Mouse (Mus musculus) Patski (cell line): Measurements from ENCODE around the gene Lemd2. TPM values are rescaled to one million over a fixed set of nuclear protein-coding genes. Genes with fewer than 3 reads are reported as not detected.

ENCODE experiments used
- ATAC-seq: fragments of 100-300 bp; one replicate; pipeline ENCODE4 v1.8.0; 2021
- CTCF ChIA-PET: fragments of 350-600 bp; sonication (Branson Sonifier 250); formaldehyde crosslinking; loops from one replicate; lab custom pipeline; 2022; ENCODE audit warnings: inconsistent platforms; lab: Charles Lee
- POLR2A ChIA-PET: fragments of 350-600 bp; sonication (Branson Sonifier 250); formaldehyde crosslinking; loops from one replicate; lab custom pipeline; 2022; ENCODE audit warnings: antibody characterized with exemption, inconsistent platforms; lab: Charles Lee
- DNase-seq: peaks from one replicate; pipeline ENCODE4 v3.0.0-alpha.2; 2011; ENCODE audit warnings: low read depth, low spot score
- H3K27me3 ChIP-seq: fragments of 371-371 bp; one replicate; pipeline ENCODE4 v1.5.1; 2021
- CTCF ChIP-seq: fragments of 100-300 bp; IDR thresholded peaks from one replicate; pipeline ENCODE4 v1.5.1; 2021
- in situ Hi-C: fragments of 300-500 bp; cut with MboI; formaldehyde crosslinking; loops from 3 replicates; pipeline ENCODE4 v1.11.1; 2018; ENCODE audit warnings: low pct_unique_long_range_greater_than_20kb, mixed read lengths
- polyA plus RNA-seq: library from polyadenylated mRNA; unstranded; gene quantifications from one replicate; pipeline ENCODE4 v1.2.3, GENCODE M21; 2021

Lemd2 gene
- polyA plus RNA-seq, 1 experiment from 2014 or later, result 104 TPM

GRCm38 (mm10) chr17:27191189-27191588, 13.1 kb downstream of the Lemd2 start:
- H3K27me3 ChIP-seq, result no peaks in the 10 kb centered on the region
- no peak for TF ChIP-seq CTCF
- in situ Hi-C loops, result no loop called here
- ChIA-PET POLR2A (no interaction called here), CTCF (interaction anchor here (1.4 to 3.0 kb wide), 3 partner anchors 13 to 57 kb away, joined by 6 to 18 read pairs (median 9); partner anchors contain the start of gene Uqcc2)
- no peak for ATAC-seq
- no peak for DNase-seq

DNA sequence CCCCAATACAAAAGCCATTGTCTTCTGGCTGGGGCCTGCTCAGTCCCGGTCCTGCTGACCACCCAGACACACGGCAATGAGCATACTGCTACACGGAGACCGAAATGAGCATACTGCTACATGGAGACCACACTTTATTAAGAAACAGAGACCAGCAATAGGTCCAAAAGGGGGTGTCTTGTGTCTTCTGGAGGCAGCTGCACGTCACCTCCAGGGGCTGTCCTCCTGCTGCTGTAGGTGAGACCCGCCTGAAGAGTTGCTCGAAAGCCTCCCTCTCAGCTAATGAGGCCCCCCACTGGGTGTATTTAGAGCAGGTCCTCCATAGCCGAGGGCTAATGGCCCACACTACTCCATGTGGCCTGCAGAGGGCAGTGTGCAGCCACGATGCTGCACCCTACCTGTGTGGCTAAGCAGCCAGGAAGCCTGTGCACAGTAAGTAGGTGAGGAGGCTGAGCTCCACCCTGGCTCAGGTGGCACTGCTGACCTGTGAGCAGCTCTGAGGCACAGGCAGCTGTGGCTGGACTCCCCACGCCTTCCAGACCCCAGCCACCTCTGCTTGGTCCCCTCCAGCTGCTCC, 14.5 kb downstream of the Lemd2 start:
- ATAC-seq (peak; percentile 15), DNase-seq (no peak)
- CTCF ChIA-PET, result interaction anchor here (0.6 to 3.0 kb wide), 14 partner anchors 9 to 56 kb away, joined by 3 to 18 read pairs (median 4); partner anchors contain the start of gene Uqcc2
- in situ Hi-C loops, result no loop called here
- no peak for TF ChIP-seq CTCF
- H3K27me3 ChIP-seq, result no peaks in the 10 kb centered on the region
- POLR2A ChIA-PET, result interaction anchor here (0.8 kb wide), 1 partner anchor 10 kb away, joined by 3 read pairs; no protein-coding TSS in a partner anchor

DNA sequence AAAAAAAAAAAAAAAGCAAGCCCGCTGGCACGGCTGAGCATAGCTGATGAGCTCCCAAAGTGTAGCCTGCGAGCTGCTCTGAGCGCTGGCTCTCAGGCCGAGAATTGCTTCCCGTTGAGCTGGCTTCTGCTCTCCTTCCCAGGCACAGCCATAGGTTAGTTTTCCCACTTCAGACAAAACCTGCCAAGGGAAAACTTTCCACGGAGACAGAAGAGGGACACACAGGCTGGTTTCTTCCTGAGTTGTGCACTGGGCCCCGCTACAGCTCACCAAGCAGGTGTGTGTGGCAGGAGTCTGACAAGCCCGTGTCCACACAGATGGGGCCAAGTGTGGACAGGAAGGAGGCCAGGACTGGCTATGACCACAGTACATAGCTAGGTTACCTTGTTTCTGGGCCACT, 15.4 kb downstream of the Lemd2 start:
- TF ChIP-seq CTCF, result no peak
- DNase-seq, result no peak
- CTCF ChIA-PET, result interaction anchor here (0.7 to 3.0 kb wide), 6 partner anchors 8 to 55 kb away, joined by 3 to 18 read pairs (median 4); partner anchors contain the start of gene Uqcc2
- in situ Hi-C loops, result no loop called here
- no peak for ATAC-seq
- POLR2A ChIA-PET, result interaction anchor here (0.7 kb wide), 1 partner anchor 142 kb away, joined by 5 read pairs; no protein-coding TSS in a partner anchor
- H3K27me3 ChIP-seq, result no peaks in the 10 kb centered on the region

GRCm38 (mm10) chr17:27187059-27187458, 17.2 kb downstream of the Lemd2 start:
- CTCF ChIA-PET, result interaction anchor here (1.4 kb wide), 1 partner anchor 53 kb away, joined by 4 read pairs; the partner anchor contains the start of gene Uqcc2
- H3K27me3 ChIP-seq, result no peaks in the 10 kb centered on the region
- POLR2A ChIA-PET, result no interaction called here
- in situ Hi-C loops, result no loop called here
- no peak for TF ChIP-seq CTCF
- ATAC-seq, result no peak
- no peak for DNase-seq

DNA sequence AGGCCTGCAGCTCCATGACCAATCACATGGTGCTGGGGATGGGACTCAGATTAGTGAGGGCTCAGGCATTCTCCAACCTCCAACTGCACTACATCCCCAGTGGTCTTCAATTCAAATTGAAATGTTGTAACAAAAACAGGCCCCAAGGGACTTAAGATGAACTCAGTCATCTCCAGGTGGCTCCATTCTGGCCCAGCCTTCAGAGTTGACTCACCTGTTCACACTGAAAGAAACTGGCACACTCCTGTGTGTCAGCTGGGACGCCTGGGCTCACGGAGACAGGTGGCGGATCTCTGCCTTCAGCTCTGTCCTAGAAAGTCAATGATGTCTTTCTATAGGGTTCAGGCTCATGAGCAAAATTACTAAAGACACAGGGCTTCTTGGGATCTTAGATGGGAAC, 18.2 kb downstream of the Lemd2 start:
- in situ Hi-C loops, result no loop called here
- ChIA-PET POLR2A (no interaction called here), CTCF (interaction anchor here (1.4 kb wide), 1 partner anchor 16 kb away, joined by 3 read pairs; no protein-coding TSS in a partner anchor)
- no peak for TF ChIP-seq CTCF
- no peaks in the 10 kb centered on the region for H3K27me3 ChIP-seq
- DNase-seq, result no peak
- ATAC-seq, result no peak

- no peak for TF ChIP-seq CTCF
- CTCF ChIA-PET, result interaction anchor here (1.2 to 1.4 kb wide), 2 partner anchors 14 to 30 kb away, joined by 3 to 4 read pairs; no protein-coding TSS in a partner anchor
- no peak for ATAC-seq
- POLR2A ChIA-PET, result interaction anchor here (0.8 kb wide), 1 partner anchor 26 kb away, joined by 4 read pairs; no protein-coding TSS in a partner anchor
- in situ Hi-C loops, result loop anchor here (5.0 kb wide), 1 partner anchor 151 kb away; no protein-coding TSS in a partner anchor
- DNase-seq, result no peak
- no peaks in the 10 kb centered on the region for H3K27me3 ChIP-seq
Observed at GRCm38 (mm10) chr17:27183667-27184292, 20.5 kb downstream of the Lemd2 start.

GRCm38 (mm10) chr17:27182401-27182800, 21.9 kb downstream of the Lemd2 start:
- no peak for DNase-seq
- no peaks in the 10 kb centered on the region for H3K27me3 ChIP-seq
- no peak for TF ChIP-seq CTCF
- ChIA-PET POLR2A (interaction anchor here (2.1 kb wide), 1 partner anchor 48 kb away, joined by 6 read pairs; the partner anchor contains the start of gene Uqcc2), CTCF (interaction anchor here (1.2 to 2.4 kb wide), 3 partner anchors 13 to 48 kb away, joined by 3 to 11 read pairs (median 3); partner anchors contain the start of gene Uqcc2)
- in situ Hi-C loops, result loop anchor here (5.0 kb wide), 1 partner anchor 150 kb away; no protein-coding TSS in a partner anchor
- ATAC-seq, result no peak

DNA sequence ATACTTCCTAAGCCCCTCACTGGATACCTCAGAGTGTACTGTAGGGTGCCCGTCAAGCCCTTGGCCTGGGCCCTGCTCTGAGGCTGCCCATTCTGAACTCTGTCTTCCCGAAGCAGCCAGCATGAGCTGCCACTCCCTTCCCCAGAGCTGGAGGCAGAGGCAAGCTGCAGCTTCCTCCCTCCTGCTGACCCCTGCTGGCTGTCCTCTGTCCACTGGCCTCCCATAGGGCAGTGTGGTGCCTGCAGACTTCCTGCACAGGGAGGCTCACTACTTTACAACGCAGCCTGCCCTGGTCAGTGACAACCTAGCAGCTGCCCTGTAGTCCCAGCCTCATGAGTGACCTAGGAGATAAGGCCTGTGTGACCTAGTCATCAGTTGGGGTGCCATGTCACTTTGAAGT, 22.6 kb downstream of the Lemd2 start:
- ATAC-seq (no peak), DNase-seq (no peak)
- H3K27me3 ChIP-seq, result no peaks in the 10 kb centered on the region
- CTCF ChIA-PET, result interaction anchor here (0.7 to 2.4 kb wide), 4 partner anchors 9 to 48 kb away, joined by 3 to 11 read pairs (median 4); partner anchors contain the start of gene Uqcc2
- POLR2A ChIA-PET, result interaction anchor here (1.4 to 2.1 kb wide), 2 partner anchors 14 to 48 kb away, joined by 3 to 6 read pairs; partner anchors contain the start of gene Uqcc2
- TF ChIP-seq CTCF, result no peak
- in situ Hi-C loops, result loop anchor here (5.0 kb wide), 1 partner anchor 149 kb away; no protein-coding TSS in a partner anchor

GRCm38 (mm10) chr17:27179681-27180280, 24.5 kb downstream of the Lemd2 start:
- POLR2A ChIA-PET, result no interaction called here
- H3K27me3 ChIP-seq, result no peaks in the 10 kb centered on the region
- in situ Hi-C loops, result loop anchor here (5.0 kb wide), 1 partner anchor 147 kb away; no protein-coding TSS in a partner anchor
- ATAC-seq (no peak), DNase-seq (no peak)
- CTCF ChIA-PET, result interaction anchor here (1.0 to 2.0 kb wide), 4 partner anchors 9 to 26 kb away, joined by 3 to 6 read pairs (median 5); no protein-coding TSS in a partner anchor
- no peak for TF ChIP-seq CTCF
